Mouse (Mus musculus) embryonic fibroblast, embryonic 13.5 days (primary cell): ENCODE measurements around the gene Fabp3.

Source experiments
- CTCF ChIP-seq: IDR thresholded peaks from 2 replicates; pipeline ENCODE4 v1.5.1; 2011; ENCODE audit warnings: mild to moderate bottlenecking, control low read depth, low read length, moderate library complexity, borderline replicate concordance; ENCODE audit not compliant: insufficient read depth
- POLR2A ChIP-seq: IDR thresholded peaks from 2 replicates; pipeline ENCODE4 v1.6.1; 2011; ENCODE audit warnings: low read depth, mild to moderate bottlenecking, control low read depth, low read length, moderate library complexity

DNA sequence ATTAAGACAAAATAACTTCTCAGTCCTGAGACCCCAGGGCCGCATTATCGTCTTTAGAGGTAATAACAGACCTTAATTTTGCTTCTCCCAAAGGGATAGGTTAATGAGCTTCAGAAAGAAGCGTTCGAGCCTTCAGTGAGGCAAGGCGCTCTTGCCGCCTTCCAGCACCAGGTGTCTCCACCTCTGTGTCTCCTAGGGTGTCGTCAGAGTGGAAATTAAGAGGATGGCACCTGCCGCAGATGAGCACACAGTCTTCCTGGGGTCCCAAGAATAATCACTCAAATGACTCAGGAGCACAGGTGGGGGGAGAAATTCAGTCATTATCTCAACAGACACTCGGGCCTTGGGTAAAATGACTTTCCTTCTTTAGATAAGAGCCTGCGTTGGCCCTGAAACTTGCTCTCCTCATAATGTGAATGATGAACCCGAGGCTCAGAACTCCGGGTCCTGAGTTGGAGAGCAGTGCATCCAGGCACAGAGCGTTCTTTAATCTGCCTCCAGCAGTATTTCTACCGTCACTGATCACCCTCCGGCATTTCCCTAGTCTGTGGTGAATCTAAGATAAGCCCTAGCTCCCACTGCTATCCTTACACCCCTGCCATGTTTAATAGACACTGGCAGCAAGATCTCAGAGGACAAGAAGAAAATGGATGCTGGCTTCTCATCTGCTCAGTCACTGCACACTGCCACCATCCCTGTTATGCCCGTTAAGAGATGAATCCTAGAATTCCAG is 42.5 kb downstream of the Fabp3 start:
- TF ChIP-seq CTCF = no peak
- TF ChIP-seq POLR2A = no peak
